8 mouse cellular contexts compared by ENCODE assay signal in genomic region chr12:70975406-70975805, GRCm38 (mm10). TPM values are rescaled to one million over a fixed set of nuclear protein-coding genes. Genes with fewer than 3 reads are reported as not detected.
DNase-seq lines count a peak whose midpoint lies in the region; ATAC-seq lines count a peak whose summit lies in the region.

No protein-coding gene starts in this region.

- peaks cover 35% of the 10 kb centered on the region for H3K36me3 ChIP-seq in limb, embryonic 10.5 days
- 0 out of 2 replicates have a peak, but pooled peaks cover 4% of the 10 kb centered on the region for H3K36me3 ChIP-seq in neural tube, embryonic 15.5 days

- peak overlapping the region; percentile 99 for H3K27ac ChIP-seq in limb, embryonic 10.5 days
- H3K27ac ChIP-seq in neural tube, embryonic 15.5 days (replicated peaks) = peak overlapping the region; percentile 97

- peak; percentile 44 for DNase-seq in cerebellum, adult 9-10 months
- DNase-seq in cerebellum, adult 8-10 months = no peak
- peak; percentile 23 for DNase-seq in thymus, postnatal 4 days
- no peak for DNase-seq in thymus, postnatal 0 days (ENCODE audit: low spot score)
- no peak for DNase-seq in limb, embryonic 10.5 days (ENCODE audit: low spot score)
- no peak for DNase-seq in right cerebral cortex, adult 2 months (ENCODE audit: low spot score in 2 of 2)

- no peak for ATAC-seq in neural tube, embryonic 15.5 days (ENCODE audit: low FRiP score)
- no peak for ATAC-seq in granulocyte monocyte progenitor cell, adult 5-6 weeks (replicated peaks; ENCODE audit: poor library complexity, severe bottlenecking)

- peak overlapping the region; percentile 96 for H3K4me3 ChIP-seq in limb, embryonic 10.5 days
- peak overlapping the region; percentile 99 for H3K4me3 ChIP-seq in neural tube, embryonic 15.5 days (replicated peaks)

- H3K9ac ChIP-seq in neural tube, embryonic 15.5 days (replicated peaks) = peak overlapping the region; percentile 95

- H3K27me3 ChIP-seq in limb, embryonic 10.5 days (ENCODE audit: low read depth, poor library complexity, severe bottlenecking) = no peaks in the 10 kb centered on the region
- H3K27me3 ChIP-seq in neural tube, embryonic 15.5 days (replicated peaks) = no peaks in the 10 kb centered on the region

- peaks cover 12% of the 10 kb centered on the region; the same call in 1 of the 2 replicates for H3K4me1 ChIP-seq in limb, embryonic 10.5 days
- H3K4me1 ChIP-seq in neural tube, embryonic 15.5 days = peaks cover 18% of the 10 kb centered on the region

- WGBS in limb, embryonic 10.5 days = 25% methylated on average over 10 of the region's 10 CpGs
- 30% methylated on average over 10 of the region's 10 CpGs for WGBS in neural tube, embryonic 15.5 days

- H3K4me2 ChIP-seq in neural tube, embryonic 15.5 days = peak overlapping the region; percentile 74

- no peaks in the 10 kb centered on the region for H3K9me3 ChIP-seq in limb, embryonic 10.5 days (replicated peaks)
- no peaks in the 10 kb centered on the region for H3K9me3 ChIP-seq in neural tube, embryonic 15.5 days (replicated peaks)

RNA-seq across cellular contexts. Expression of gene Psma3, which starts 1.0 kb away (rescaled TPM):
- polyA plus RNA-seq in thymus, postnatal 0 days (2015; fragmentation: Nextera tagmentation; extraction: Ambion mirVana) = 653 and 686 TPM in 2 replicates
- polyA plus RNA-seq in limb, embryonic 10.5 days (2016; fragmentation: Nextera tagmentation; extraction: Ambion mirVana) = 656 and 733 TPM in 2 replicates
- polyA plus RNA-seq in neural tube, embryonic 15.5 days (2015; fragmentation: Nextera tagmentation; extraction: Ambion mirVana) = 522 and 529 TPM in 2 replicates
- total RNA-seq in granulocyte monocyte progenitor cell, adult 5-6 weeks (2014; fragmentation: Nextera tagmentation) = 400 and 405 TPM in 2 replicates
- total RNA-seq in granulocyte monocyte progenitor cell, adult 5-6 weeks (2017) = 401 and 460 TPM in 2 replicates

RNA-seq across cellular contexts. Expression of gene Actr10, which starts 37.7 kb away (rescaled TPM):
- polyA plus RNA-seq in thymus, postnatal 0 days (2015; fragmentation: Nextera tagmentation; extraction: Ambion mirVana) = 328 and 338 TPM in 2 replicates
- polyA plus RNA-seq in limb, embryonic 10.5 days (2016; fragmentation: Nextera tagmentation; extraction: Ambion mirVana) = 221 and 232 TPM in 2 replicates
- polyA plus RNA-seq in neural tube, embryonic 15.5 days (2015; fragmentation: Nextera tagmentation; extraction: Ambion mirVana) = 181 and 190 TPM in 2 replicates
- total RNA-seq in granulocyte monocyte progenitor cell, adult 5-6 weeks (2014; fragmentation: Nextera tagmentation) = 52.2 and 73.9 TPM in 2 replicates
- 65.9 and 74.6 TPM in 2 replicates for total RNA-seq in granulocyte monocyte progenitor cell, adult 5-6 weeks (2017)

RNA-seq across cellular contexts. Expression of gene Arid4a, which starts 40.4 kb away (rescaled TPM):
- polyA plus RNA-seq in thymus, postnatal 0 days (2015; fragmentation: Nextera tagmentation; extraction: Ambion mirVana) = 60.0 and 71.5 TPM in 2 replicates
- 24.8 and 31.2 TPM in 2 replicates for polyA plus RNA-seq in limb, embryonic 10.5 days (2016; fragmentation: Nextera tagmentation; extraction: Ambion mirVana)
- polyA plus RNA-seq in neural tube, embryonic 15.5 days (2015; fragmentation: Nextera tagmentation; extraction: Ambion mirVana) = 43.1 and 43.9 TPM in 2 replicates
- 23.8 and 26.9 TPM in 2 replicates for total RNA-seq in granulocyte monocyte progenitor cell, adult 5-6 weeks (2014; fragmentation: Nextera tagmentation)
- total RNA-seq in granulocyte monocyte progenitor cell, adult 5-6 weeks (2017) = 43.3 and 46.0 TPM in 2 replicates

Comparison
In these comparisons a context has a peak if more than half of its experiments do, and no peak if none do; other contexts are left out.
1. DNase-seq: peak in cerebellum, adult 9-10 months (single experiment) and thymus, postnatal 4 days (single experiment); none in cerebellum, adult 8-10 months (single experiment), thymus, postnatal 0 days (single experiment), limb, embryonic 10.5 days (single experiment) and right cerebral cortex, adult 2 months (0 of 2).